Mouse (Mus musculus) brain, embryonic 14.5 days (tissue): ENCODE results near the gene Gm10128. TPM values are rescaled to one million over a fixed set of nuclear protein-coding genes. Genes with fewer than 3 reads are reported as not detected.
"Not testable (repeated sequence)": the region's sequence is repeated elsewhere in the genome, so short reads cannot be mapped to it uniquely, and the experiment has no call there.

Source experiments
- DNase-seq: peaks from one replicate; pipeline ENCODE4 v3.0.0-alpha.2; 2011; ENCODE audit warnings: low read depth
- CTCF ChIP-seq: fragments of 200-500 bp; IDR thresholded peaks from 2 replicates; pipeline ENCODE4 v1.5.1; 2012; ENCODE audit warnings: inconsistent platforms, mild to moderate bottlenecking, moderate library complexity, borderline replicate concordance; ENCODE audit not compliant: insufficient read depth, insufficient read length; ENCODE audit errors: extremely low read depth
- polyA plus RNA-seq: library from polyadenylated mRNA; depleted of rRNA; stranded (reverse); fragments of >200 nt; gene quantifications from 2 replicates; pipeline ENCODE4 v1.2.3, GENCODE M21; 2012; rRNA removed

Gm10128 gene
- not detected in 2 replicates for polyA plus RNA-seq

DNA sequence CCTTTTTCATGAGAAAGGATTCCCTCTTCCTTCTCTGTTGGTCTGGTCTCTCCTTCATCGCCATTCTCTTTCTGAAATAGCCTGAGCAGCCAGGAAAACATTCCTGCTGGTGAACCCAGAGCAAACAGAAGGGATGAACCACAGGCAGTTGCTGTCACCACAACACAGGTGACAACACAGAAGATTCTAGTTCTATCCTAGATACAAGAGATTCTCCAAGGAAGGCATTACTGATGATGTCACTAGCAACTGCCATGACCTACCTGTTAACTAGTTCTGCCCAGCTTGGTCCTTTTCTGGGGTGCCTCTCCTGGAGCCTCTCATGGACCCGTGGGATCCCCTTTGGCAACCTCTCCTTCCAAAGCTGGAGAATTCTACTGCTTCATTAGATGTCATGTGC, at the start of gene Gm10128:
TSS of gene Gm10128 (minus strand) at position 101 of the 400 bp plus-strand sequence.
- not testable (repeated sequence) for DNase-seq

DNA sequence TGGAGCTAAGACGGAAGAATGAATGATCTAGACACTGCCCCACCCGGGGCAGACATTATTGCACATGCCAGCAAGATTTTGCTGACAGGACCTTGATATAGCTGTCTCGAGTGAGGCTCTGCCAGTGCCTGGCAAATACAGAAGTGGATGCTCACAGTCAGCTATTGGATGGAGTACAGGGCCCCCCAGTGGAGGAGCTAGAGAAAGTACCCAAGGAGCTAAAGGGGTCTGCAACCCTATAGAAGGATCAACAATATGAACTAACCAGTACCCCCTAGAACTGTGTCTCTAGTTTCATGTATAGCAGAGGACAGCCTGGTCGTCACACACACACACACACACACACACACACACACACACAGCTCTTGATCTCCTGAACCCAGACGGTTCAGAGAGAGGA, 37.4 kb upstream of the Gm10128 start:
- peak; percentile 8 for DNase-seq

DNA sequence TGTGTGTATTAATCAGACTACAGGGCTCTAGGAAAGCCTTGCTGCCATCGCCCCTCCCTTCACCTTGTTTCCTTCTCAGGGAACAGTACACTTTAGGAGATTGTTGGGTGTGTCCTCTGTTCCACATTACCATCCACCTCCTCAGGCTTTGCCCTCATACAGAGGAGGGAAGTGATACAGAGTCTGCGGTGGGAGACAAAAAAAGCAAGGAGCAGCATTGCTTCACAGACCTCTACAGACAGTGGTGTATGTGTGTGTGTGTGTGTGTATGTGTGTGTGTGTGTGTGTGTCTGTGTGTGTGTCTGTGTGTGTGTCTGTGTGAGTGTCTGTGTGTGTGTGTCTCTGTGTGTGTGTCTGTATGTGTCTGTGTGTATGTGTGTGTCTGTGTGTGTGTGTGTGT, 18.7 kb upstream of the Gm10128 start:
- not testable (repeated sequence) for DNase-seq

DNA sequence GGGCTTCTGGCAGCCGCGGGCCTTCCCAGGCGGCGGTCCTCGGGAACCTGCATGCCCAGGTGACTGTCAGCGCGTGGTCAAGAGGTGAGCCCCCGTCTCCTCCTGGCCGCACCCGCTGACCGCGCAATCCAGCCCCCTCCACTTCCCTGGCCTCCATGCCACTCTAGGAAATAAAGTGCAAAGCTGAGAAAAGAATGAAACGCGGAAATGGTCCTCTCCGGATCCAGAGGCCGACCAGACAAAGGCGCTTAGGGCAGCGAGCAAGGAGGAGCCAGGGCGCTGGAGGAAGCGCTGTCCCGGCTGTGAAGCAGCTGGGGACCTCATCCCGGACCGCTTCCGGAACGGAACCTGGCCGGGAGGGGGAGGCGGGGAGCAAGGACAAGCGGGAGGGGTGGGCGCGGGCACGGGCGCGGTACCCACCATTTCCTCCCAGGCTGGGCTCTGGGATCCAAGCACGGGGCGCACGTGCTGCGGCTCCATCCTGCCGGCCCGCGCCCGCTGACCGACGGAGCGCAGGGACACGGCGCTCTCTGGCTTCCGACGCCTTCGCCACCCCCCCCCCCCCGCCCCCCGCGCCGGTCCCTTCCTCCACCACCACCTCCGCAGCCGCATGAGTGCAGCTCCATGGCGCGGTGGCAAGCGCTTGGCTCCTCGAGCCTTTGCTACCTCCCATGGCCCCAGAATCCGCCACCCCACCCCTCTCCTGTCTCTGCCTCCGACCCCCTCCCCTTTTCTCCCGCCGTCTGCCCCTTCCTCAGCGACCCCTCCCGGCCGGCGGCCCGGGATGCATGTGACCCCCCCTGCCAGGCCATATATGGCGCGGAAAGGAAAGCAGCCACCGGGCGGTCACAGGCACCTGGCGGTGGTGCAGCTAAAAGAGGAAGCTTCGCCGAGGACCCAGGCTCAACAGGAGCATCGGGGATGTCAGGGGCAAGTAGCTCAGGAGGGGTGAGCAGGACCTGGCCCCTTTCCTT, 14.6 kb upstream of the Gm10128 start:
- DNase-seq: peak; percentile 17

DNA sequence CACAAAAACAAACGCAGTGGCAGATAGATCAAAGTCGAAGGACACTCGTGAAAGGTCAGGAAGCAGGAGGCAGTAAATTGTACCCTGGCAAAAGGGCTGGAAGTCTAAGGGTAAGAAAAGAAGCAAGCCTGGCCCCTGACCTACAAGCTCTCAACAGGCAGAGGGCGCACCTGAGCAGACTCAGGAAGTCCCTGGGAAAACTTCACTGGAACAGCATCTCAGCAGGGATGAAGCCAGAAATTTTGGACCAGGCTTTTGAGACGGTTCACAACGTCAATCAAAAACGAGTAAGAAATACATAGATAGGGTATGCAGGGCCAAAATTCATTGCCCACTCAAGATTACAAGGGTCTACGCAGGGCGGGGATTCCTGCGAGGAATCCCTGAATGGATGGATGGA, 13.7 kb upstream of the Gm10128 start:
- peak; percentile 9; the same call in 1 of the 2 replicates for TF ChIP-seq CTCF
- DNase-seq: not testable (repeated sequence)

DNA sequence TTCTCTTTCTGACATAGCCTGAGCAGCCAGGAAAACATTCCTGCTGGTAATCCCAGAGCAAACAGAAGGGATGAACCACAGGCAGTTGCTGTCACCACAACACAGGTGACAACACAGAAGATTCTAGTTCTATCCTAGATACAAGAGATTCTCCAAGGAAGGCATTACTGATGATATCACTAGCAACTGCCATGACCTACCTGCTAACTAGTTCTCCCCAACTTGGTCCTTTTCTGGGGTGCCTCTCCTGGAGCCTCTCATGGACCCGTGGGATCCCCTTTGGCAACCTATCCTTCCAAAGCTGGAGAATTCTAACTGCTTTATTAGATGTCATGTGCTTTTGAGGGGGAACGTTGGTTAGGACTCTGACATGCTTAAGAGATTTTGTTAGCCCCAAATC, 48.3 kb downstream of the Gm10128 start, which contains the start of gene Gm10338:
TSS of gene Gm10338 (minus strand) at position 101 of the 400 bp plus-strand sequence.
- not testable (repeated sequence) for DNase-seq

Other genes starting within 250 kb of the Gm10128 start
- gene Gm3755, start 193.1 kb downstream of the Gm10128 start, polyA plus RNA-seq: 0.15 TPM in 1 of 2 replicates, not detected in the other
- 11.7 and 12.1 TPM in 2 replicates for gene Gm3752, start 160.2 kb downstream of the Gm10128 start, polyA plus RNA-seq
- 4.6 TPM in 2 replicates for gene Gm3558, start 75.4 kb downstream of the Gm10128 start, polyA plus RNA-seq
- not detected in 2 replicates for gene Gm10338, start 48.4 kb downstream of the Gm10128 start, polyA plus RNA-seq
- gene Gm26661, start 147.6 kb upstream of the Gm10128 start, polyA plus RNA-seq: not detected in 2 replicates
- gene Flnb, start 174.0 kb upstream of the Gm10128 start, polyA plus RNA-seq: 16.0 and 20.6 TPM in 2 replicates